Mouse (Mus musculus): ENCODE measurements at regions not wholly inside any gene's neighbourhood (a gene's known extent, or its start where the extent isn't known, plus 50 kb on each side); places are given as distances from the start of the nearest gene placed in this dataset.

- no peak overlapping the region for H3K4me2 ChIP-seq (ENCODE audit: low read length)
- WGBS: 82% methylated on average over 4 of the region's 4 CpGs
- H3K36me3 ChIP-seq (ENCODE audit: control insufficient read depth, insufficient read depth, low read length): no peaks in the 10 kb centered on the region
- no peaks in the 10 kb centered on the region for H3K27me3 ChIP-seq (replicated peaks; ENCODE audit: control insufficient read depth, insufficient read depth, low read length)
- no peak overlapping the region for H3K9ac ChIP-seq (ENCODE audit: low read length)
- no peak overlapping the region for H3K27ac ChIP-seq (ENCODE audit: low read depth, low read length)
- peak; percentile 3 for DNase-seq (ENCODE audit: low spot score)
- H3K9me3 ChIP-seq (replicated peaks; ENCODE audit: control insufficient read depth, low read length): no peaks in the 10 kb centered on the region
- H3K4me1 ChIP-seq (ENCODE audit: control insufficient read depth, insufficient read depth, low read length): no peaks in the 10 kb centered on the region
- ATAC-seq: no peak
- H3K4me3 ChIP-seq (ENCODE audit: low read depth, low read length): no peak overlapping the region
These were observed 2254.1 kb upstream of the Lrrc6 start for GRCm38 (mm10) chr15:68754834-68755233.

- H3K4me2 ChIP-seq (ENCODE audit: low read length): no peak overlapping the region
- WGBS: 78% methylated on average over 7 of the region's 7 CpGs
- no peak for DNase-seq (ENCODE audit: low spot score)
- ATAC-seq: peak; percentile 46; the same call in 1 of the 2 replicates
- H3K4me3 ChIP-seq (ENCODE audit: low read depth, low read length): no peak overlapping the region
- H3K4me1 ChIP-seq (ENCODE audit: control insufficient read depth, insufficient read depth, low read length): no peaks in the 10 kb centered on the region
- H3K36me3 ChIP-seq (ENCODE audit: control insufficient read depth, insufficient read depth, low read length): no peaks in the 10 kb centered on the region
- no peaks in the 10 kb centered on the region for H3K27me3 ChIP-seq (replicated peaks; ENCODE audit: control insufficient read depth, insufficient read depth, low read length)
- no peaks in the 10 kb centered on the region for H3K9me3 ChIP-seq (replicated peaks; ENCODE audit: control insufficient read depth, low read length)
- H3K27ac ChIP-seq (ENCODE audit: low read depth, low read length): no peak overlapping the region
- no peak overlapping the region for H3K9ac ChIP-seq (ENCODE audit: low read length)
These were observed 2238.6 kb upstream of the Lrrc6 start for GRCm38 (mm10) chr15:68739344-68739743.

- WGBS: 59% methylated on average over 5 of the region's 5 CpGs
- H3K4me2 ChIP-seq (ENCODE audit: low read length): no peak overlapping the region
- no peaks in the 10 kb centered on the region for H3K36me3 ChIP-seq (ENCODE audit: control insufficient read depth, insufficient read depth, low read length)
- no peak overlapping the region for H3K9ac ChIP-seq (ENCODE audit: low read length)
- no peaks in the 10 kb centered on the region for H3K4me1 ChIP-seq (ENCODE audit: control insufficient read depth, insufficient read depth, low read length)
- H3K4me3 ChIP-seq (ENCODE audit: low read depth, low read length): no peak overlapping the region
- no peaks in the 10 kb centered on the region for H3K27me3 ChIP-seq (replicated peaks; ENCODE audit: control insufficient read depth, insufficient read depth, low read length)
- no peak overlapping the region for H3K27ac ChIP-seq (ENCODE audit: low read depth, low read length)
- no peak for DNase-seq (ENCODE audit: low spot score)
- no peaks in the 10 kb centered on the region for H3K9me3 ChIP-seq (replicated peaks; ENCODE audit: control insufficient read depth, low read length)
- ATAC-seq: no peak; the same call in 1 of the 2 replicates
These were observed 2220.5 kb upstream of the Lrrc6 start for GRCm38 (mm10) chr15:68721250-68721649.

GRCm38 (mm10) chr15:68719486-68719885 is 2218.8 kb upstream of the Lrrc6 start:
- WGBS: 87% methylated on average over 12 of the region's 12 CpGs

GRCm38 (mm10) chr15:68714337-68714736 is 2213.6 kb upstream of the Lrrc6 start:
- no peak for ATAC-seq
- DNase-seq (ENCODE audit: low spot score): no peak
- Histone ChIP-seq H3K27me3 (replicated peaks; ENCODE audit: control insufficient read depth, insufficient read depth, low read length) (no peaks in the 10 kb centered on the region), H3K27ac (ENCODE audit: low read depth, low read length) (no peak overlapping the region), H3K4me3 (ENCODE audit: low read depth, low read length) (no peak overlapping the region), H3K4me2 (ENCODE audit: low read length) (no peak overlapping the region), H3K9ac (ENCODE audit: low read length) (no peak overlapping the region), H3K4me1 (ENCODE audit: control insufficient read depth, insufficient read depth, low read length) (no peaks in the 10 kb centered on the region), H3K36me3 (ENCODE audit: control insufficient read depth, insufficient read depth, low read length) (no peaks in the 10 kb centered on the region), H3K9me3 (replicated peaks; ENCODE audit: control insufficient read depth, low read length) (no peaks in the 10 kb centered on the region)
- WGBS: 84% methylated on average over 4 of the region's 4 CpGs

More at GRCm38 (mm10) chr15:68719486-68719885, 2218.8 kb upstream of the Lrrc6 start:
- ATAC-seq: no peak
- H3K4me2 ChIP-seq (ENCODE audit: low read length): no peak overlapping the region
- H3K36me3 ChIP-seq (ENCODE audit: control insufficient read depth, insufficient read depth, low read length): no peaks in the 10 kb centered on the region
- H3K27ac ChIP-seq (ENCODE audit: low read depth, low read length): no peak overlapping the region
- H3K4me1 ChIP-seq (ENCODE audit: control insufficient read depth, insufficient read depth, low read length): no peaks in the 10 kb centered on the region
- no peak overlapping the region for H3K9ac ChIP-seq (ENCODE audit: low read length)
- no peaks in the 10 kb centered on the region for H3K27me3 ChIP-seq (replicated peaks; ENCODE audit: control insufficient read depth, insufficient read depth, low read length)
- DNase-seq (ENCODE audit: low spot score): no peak
- H3K9me3 ChIP-seq (replicated peaks; ENCODE audit: control insufficient read depth, low read length): no peaks in the 10 kb centered on the region
- no peak overlapping the region for H3K4me3 ChIP-seq (ENCODE audit: low read depth, low read length)

GRCm38 (mm10) chr15:68707306-68707705 is 2206.6 kb upstream of the Lrrc6 start:
- Histone ChIP-seq H3K27me3 (replicated peaks; ENCODE audit: control insufficient read depth, insufficient read depth, low read length) (no peaks in the 10 kb centered on the region), H3K4me3 (ENCODE audit: low read depth, low read length) (no peak overlapping the region), H3K36me3 (ENCODE audit: control insufficient read depth, insufficient read depth, low read length) (no peaks in the 10 kb centered on the region), H3K27ac (ENCODE audit: low read depth, low read length) (no peak overlapping the region), H3K4me2 (ENCODE audit: low read length) (no peak overlapping the region), H3K4me1 (ENCODE audit: control insufficient read depth, insufficient read depth, low read length) (no peaks in the 10 kb centered on the region), H3K9ac (ENCODE audit: low read length) (no peak overlapping the region), H3K9me3 (replicated peaks; ENCODE audit: control insufficient read depth, low read length) (no peaks in the 10 kb centered on the region)
- no peak for ATAC-seq
- 76% methylated on average over 3 of the region's 3 CpGs for WGBS
- no peak for DNase-seq (ENCODE audit: low spot score)

- Histone ChIP-seq H3K4me1 (ENCODE audit: control insufficient read depth, insufficient read depth, low read length) (no peaks in the 10 kb centered on the region; the same call in 1 of the 2 replicates), H3K27me3 (replicated peaks; ENCODE audit: control insufficient read depth, insufficient read depth, low read length) (no peaks in the 10 kb centered on the region), H3K36me3 (ENCODE audit: control insufficient read depth, insufficient read depth, low read length) (no peaks in the 10 kb centered on the region), H3K4me2 (ENCODE audit: low read length) (no peak overlapping the region), H3K9ac (ENCODE audit: low read length) (no peak overlapping the region), H3K9me3 (replicated peaks; ENCODE audit: control insufficient read depth, low read length) (no peaks in the 10 kb centered on the region), H3K27ac (ENCODE audit: low read depth, low read length) (no peak overlapping the region), H3K4me3 (ENCODE audit: low read depth, low read length) (no peak overlapping the region)
- ATAC-seq (no peak), DNase-seq (ENCODE audit: low spot score) (peak; percentile 34)
- 37% methylated on average over 5 of the region's 5 CpGs for WGBS
These were observed 2194.4 kb upstream of the Lrrc6 start for GRCm38 (mm10) chr15:68695041-68695650.

- H3K4me3 ChIP-seq (ENCODE audit: low read depth, low read length): no peak overlapping the region
- ATAC-seq (no peak), DNase-seq (ENCODE audit: low spot score) (peak; percentile 35)
- no peaks in the 10 kb centered on the region for H3K4me1 ChIP-seq (ENCODE audit: control insufficient read depth, insufficient read depth, low read length)
- 65% methylated on average over 1 of the region's 1 CpGs for WGBS
- no peak overlapping the region for H3K27ac ChIP-seq (ENCODE audit: low read depth, low read length)
- H3K36me3 ChIP-seq (ENCODE audit: control insufficient read depth, insufficient read depth, low read length): no peaks in the 10 kb centered on the region
- H3K9me3 ChIP-seq (replicated peaks; ENCODE audit: control insufficient read depth, low read length): no peaks in the 10 kb centered on the region
- H3K27me3 ChIP-seq (replicated peaks; ENCODE audit: control insufficient read depth, insufficient read depth, low read length): no peaks in the 10 kb centered on the region
- no peak overlapping the region for H3K4me2 ChIP-seq (ENCODE audit: low read length)
- no peak overlapping the region for H3K9ac ChIP-seq (ENCODE audit: low read length)
These were observed 2166.8 kb upstream of the Lrrc6 start for GRCm38 (mm10) chr15:68667462-68667861.

- ATAC-seq (no peak), DNase-seq (ENCODE audit: low spot score) (no peak)
- no peaks in the 10 kb centered on the region for H3K36me3 ChIP-seq (ENCODE audit: control insufficient read depth, insufficient read depth, low read length)
- no peak overlapping the region for H3K9ac ChIP-seq (ENCODE audit: low read length)
- no peaks in the 10 kb centered on the region for H3K27me3 ChIP-seq (replicated peaks; ENCODE audit: control insufficient read depth, insufficient read depth, low read length)
- H3K27ac ChIP-seq (ENCODE audit: low read depth, low read length): no peak overlapping the region
- no peaks in the 10 kb centered on the region for H3K9me3 ChIP-seq (replicated peaks; ENCODE audit: control insufficient read depth, low read length)
- no peaks in the 10 kb centered on the region for H3K4me1 ChIP-seq (ENCODE audit: control insufficient read depth, insufficient read depth, low read length)
- no peak overlapping the region for H3K4me2 ChIP-seq (ENCODE audit: low read length)
- no peak overlapping the region for H3K4me3 ChIP-seq (ENCODE audit: low read depth, low read length)
These were observed 2164.6 kb upstream of the Lrrc6 start for GRCm38 (mm10) chr15:68665331-68665730.
